Mouse (Mus musculus): ENCODE data around the gene Dhdds. TPM values are rescaled to one million over a fixed set of nuclear protein-coding genes. Genes with fewer than 3 reads are reported as not detected.

Dhdds gene
- polyA plus RNA-seq, 2 experiments: 13.3 to 16.8 TPM

GRCm38 (mm10) chr4:134018779-134019145 lies 18.0 kb upstream of the Dhdds start, which contains the start of gene Lin28a:
TSS of gene Lin28a (minus strand) at chr4:134018841.
- Histone ChIP-seq H3K36me3 (replicated peaks; ENCODE audit: control insufficient read depth, insufficient read depth, low read depth) (no peaks in the 10 kb centered on the region), H3K9ac (replicated peaks) (no peak within 1 kb of the TSS)
- no peak for ATAC-seq (ENCODE audit: insufficient read depth)

GRCm38 (mm10) chr4:134018038-134018778 lies 17.5 kb upstream of the Dhdds start:
- Histone ChIP-seq H3K9ac (replicated peaks) (no peak overlapping the region), H3K4me2 (ENCODE audit: low read depth) (peak overlapping the region; percentile 34), H3K4me1 (replicated peaks; ENCODE audit: control insufficient read depth in 2 of 2, insufficient read depth in 2 of 2, low read length in 1 of 2) (no peaks in the 10 kb centered on the region), H3K27me3 (ENCODE audit: control insufficient read depth, insufficient read depth, low read length) (peaks cover 47% of the 10 kb centered on the region), H3K36me3 (replicated peaks; ENCODE audit: control insufficient read depth, insufficient read depth, low read depth) (no peaks in the 10 kb centered on the region), H3K9me3 (ENCODE audit: control insufficient read depth, low read length) (no peaks in the 10 kb centered on the region), H3K27ac (no peak overlapping the region), H3K4me3 (ENCODE audit: insufficient read depth in 1 of 2, low read depth in 2 of 2, low read length in 2 of 2) (peak overlapping the region; percentile 12 to 28)
- ATAC-seq (ENCODE audit: insufficient read depth) (no peak), DNase-seq (ENCODE audit: low read depth in 3 of 3, low spot score in 3 of 3) (no peak)
- WGBS (ENCODE audit: insufficient replicate concordance): 1% methylated on average over 46 of the region's 46 CpGs
- TF ChIP-seq CTCF (IDR thresholded peaks at IDR 0.05; ENCODE audit: low read depth) (no peak), EP300 (IDR thresholded peaks at IDR 0.05; ENCODE audit: low read depth) (no peak)

More at GRCm38 (mm10) chr4:134018779-134019145, 18.0 kb upstream of the Dhdds start, which contains the start of gene Lin28a:
- H3K4me3 ChIP-seq (ENCODE audit: insufficient read depth in 1 of 2, low read depth in 2 of 2, low read length in 2 of 2): peak within 1 kb of the TSS; percentile 12 to 28
- TF ChIP-seq EP300 (IDR thresholded peaks at IDR 0.05; ENCODE audit: low read depth): no peak
- TF ChIP-seq CTCF (IDR thresholded peaks at IDR 0.05; ENCODE audit: low read depth): no peak
- WGBS (ENCODE audit: insufficient replicate concordance): 4% methylated on average over 9 of the region's 9 CpGs
- H3K27me3 ChIP-seq (ENCODE audit: control insufficient read depth, insufficient read depth, low read length): peaks cover 47% of the 10 kb centered on the region
- no peak within 1 kb of the TSS for H3K27ac ChIP-seq
- no peaks in the 10 kb centered on the region for H3K4me1 ChIP-seq (replicated peaks; ENCODE audit: control insufficient read depth in 2 of 2, insufficient read depth in 2 of 2, low read length in 1 of 2)
- no peaks in the 10 kb centered on the region for H3K9me3 ChIP-seq (ENCODE audit: control insufficient read depth, low read length)
- DNase-seq (ENCODE audit: low read depth in 3 of 3, low spot score in 3 of 3): no peak
- H3K4me2 ChIP-seq (ENCODE audit: low read depth): peak within 1 kb of the TSS; percentile 34

GRCm38 (mm10) chr4:134017201-134017865 lies 16.6 kb upstream of the Dhdds start:
- H3K27me3 ChIP-seq (ENCODE audit: control insufficient read depth, insufficient read depth, low read length): peaks cover 47% of the 10 kb centered on the region
- TF ChIP-seq EP300 (IDR thresholded peaks at IDR 0.05; ENCODE audit: low read depth) (no peak), CTCF (IDR thresholded peaks at IDR 0.05; ENCODE audit: low read depth) (no peak)
- ATAC-seq (ENCODE audit: insufficient read depth) (peak; percentile 31; the same call in 1 of the 2 replicates), DNase-seq (ENCODE audit: low read depth in 3 of 3, low spot score in 3 of 3) (no peak)
- H3K9me3 ChIP-seq (ENCODE audit: control insufficient read depth, low read length): no peaks in the 10 kb centered on the region
- H3K4me2 ChIP-seq (ENCODE audit: low read depth): peak overlapping the region; percentile 34
- H3K4me1 ChIP-seq (replicated peaks; ENCODE audit: control insufficient read depth in 2 of 2, insufficient read depth in 2 of 2, low read length in 1 of 2): no peaks in the 10 kb centered on the region; a peak in 1 of 4 replicates
- H3K36me3 ChIP-seq (replicated peaks; ENCODE audit: control insufficient read depth, insufficient read depth, low read depth): no peaks in the 10 kb centered on the region
- H3K4me3 ChIP-seq (ENCODE audit: insufficient read depth in 1 of 2, low read depth in 2 of 2, low read length in 2 of 2): peak overlapping the region; percentile 12 to 28; a peak in 3 of 4 replicates
- H3K27ac ChIP-seq: no peak overlapping the region
- 8% methylated on average over 21 of the region's 21 CpGs for WGBS (ENCODE audit: insufficient replicate concordance)
- no peak overlapping the region for H3K9ac ChIP-seq (replicated peaks)

- H3K36me3 ChIP-seq (replicated peaks; ENCODE audit: control insufficient read depth, insufficient read depth, low read depth): no peaks in the 10 kb centered on the region
- DNase-seq (ENCODE audit: low read depth in 3 of 3, low spot score in 3 of 3): no peak
- 0 out of 4 replicates have a peak overlapping the region, but pooled peaks of 1 of the 2 experiments have one; percentile 2 for H3K4me3 ChIP-seq (ENCODE audit: insufficient read depth in 1 of 2, low read depth in 2 of 2, low read length in 2 of 2)
- peak overlapping the region; percentile 34; the same call in 1 of the 2 replicates for H3K4me2 ChIP-seq (ENCODE audit: low read depth)
- TF ChIP-seq EP300 (IDR thresholded peaks at IDR 0.05; ENCODE audit: low read depth) (no peak), CTCF (IDR thresholded peaks at IDR 0.05; ENCODE audit: low read depth) (no peak)
- no peak overlapping the region for H3K9ac ChIP-seq (replicated peaks)
- H3K4me1 ChIP-seq (replicated peaks; ENCODE audit: control insufficient read depth in 2 of 2, insufficient read depth in 2 of 2, low read length in 1 of 2): peaks cover 0 to 4% of the 10 kb centered on the region in 2 experiments; a peak in 1 of 4 replicates
- WGBS (ENCODE audit: insufficient replicate concordance): 14% methylated on average over 8 of the region's 8 CpGs
- peaks cover 47% of the 10 kb centered on the region for H3K27me3 ChIP-seq (ENCODE audit: control insufficient read depth, insufficient read depth, low read length)
- H3K9me3 ChIP-seq (ENCODE audit: control insufficient read depth, low read length): no peaks in the 10 kb centered on the region
- no peak overlapping the region for H3K27ac ChIP-seq
- no peak for ATAC-seq (ENCODE audit: insufficient read depth)
These were observed 16.0 kb upstream of the Dhdds start for GRCm38 (mm10) chr4:134016767-134017166.

- Histone ChIP-seq H3K9me3 (ENCODE audit: control insufficient read depth, low read length) (no peaks in the 10 kb centered on the region), H3K4me3 (ENCODE audit: insufficient read depth in 1 of 2, low read depth in 2 of 2, low read length in 2 of 2) (no peak overlapping the region), H3K27me3 (ENCODE audit: control insufficient read depth, insufficient read depth, low read length) (peaks cover 47% of the 10 kb centered on the region), H3K36me3 (replicated peaks; ENCODE audit: control insufficient read depth, insufficient read depth, low read depth) (no peaks in the 10 kb centered on the region), H3K27ac (no peak overlapping the region), H3K4me1 (replicated peaks; ENCODE audit: control insufficient read depth in 2 of 2, insufficient read depth in 2 of 2, low read length in 1 of 2) (peaks cover 0 to 4% of the 10 kb centered on the region in 2 experiments; a peak in 1 of 4 replicates), H3K9ac (replicated peaks) (no peak overlapping the region), H3K4me2 (ENCODE audit: low read depth) (no peak overlapping the region)
- no peak for DNase-seq (ENCODE audit: low read depth in 3 of 3, low spot score in 3 of 3)
- ATAC-seq (ENCODE audit: insufficient read depth): no peak
- no peak for TF ChIP-seq EP300 (IDR thresholded peaks at IDR 0.05; ENCODE audit: low read depth)
- no peak for TF ChIP-seq CTCF (IDR thresholded peaks at IDR 0.05; ENCODE audit: low read depth)
- 20% methylated on average over 7 of the region's 7 CpGs for WGBS (ENCODE audit: insufficient replicate concordance)
These were observed 15.5 kb upstream of the Dhdds start for GRCm38 (mm10) chr4:134016208-134016607.
